Comparison of ENCODE assay signal across 10 mouse cellular contexts in genomic region chrX:101805512-101805911, GRCm38 (mm10). TPM values are rescaled to one million over a fixed set of nuclear protein-coding genes. Genes with fewer than 3 reads are reported as not detected.
DNase-seq lines count a peak whose midpoint lies in the region; ATAC-seq and TF ChIP-seq lines count a peak whose summit lies in the region.
"Had no signal": no experiment of that assay in that cellular context is flagged by ENCODE, and none has a peak within 500 bp of the region (broad histone marks: within the 10 kb centered on the region; RNA-seq: fewer than 3 reads in every experiment).

No protein-coding gene starts in this region.

- ATAC-seq in heart, postnatal 0 days (ENCODE audit: insufficient read depth, low read depth): no peak
- no peak for ATAC-seq in midbrain, embryonic 15.5 days (replicated peaks)

- no peak for TF ChIP-seq EP300 in heart, postnatal 0 days (IDR thresholded peaks at IDR 0.05; ENCODE audit: low read depth)

- no peak overlapping the region for H3K9ac ChIP-seq in heart, postnatal 0 days (replicated peaks; ENCODE audit: low read depth, low read length)
- H3K9ac ChIP-seq in midbrain, embryonic 15.5 days: no peak overlapping the region

- no peaks in the 10 kb centered on the region for H3K4me1 ChIP-seq in heart, postnatal 0 days (ENCODE audit: control insufficient read depth, insufficient read depth)
- H3K4me1 ChIP-seq in midbrain, embryonic 15.5 days: no peaks in the 10 kb centered on the region

- DNase-seq in heart, postnatal 0 days (ENCODE audit: low spot score): peak; percentile 35
- no peak for DNase-seq in heart, postnatal 36 days
- DNase-seq in right cerebral cortex, adult 18-20 months: peak; percentile 11
- DNase-seq in right cerebral cortex, postnatal 36 days (ENCODE audit: low spot score in 2 of 2): no peak
- peak; percentile 17 to 34 for DNase-seq in cerebellum, postnatal 36 days
- DNase-seq in telencephalon, adult 2 months (ENCODE audit: low read depth, low spot score): peak; percentile 22
- no peak for DNase-seq in neural tube, embryonic 10.5 days (ENCODE audit: extremely low spot score, low spot score)
- DNase-seq: thymus, postnatal 14 days had no signal

- TF ChIP-seq CTCF in heart, postnatal 0 days (IDR thresholded peaks at IDR 0.05; ENCODE audit: low read depth): peak; percentile 59

- no peak overlapping the region for H3K4me2 ChIP-seq in heart, postnatal 0 days (ENCODE audit: low read depth, low read length)
- no peak overlapping the region for H3K4me2 ChIP-seq in midbrain, embryonic 15.5 days

- 25% methylated on average over 2 of the region's 2 CpGs for WGBS in heart, postnatal 0 days
- 37% methylated on average over 2 of the region's 2 CpGs for WGBS in midbrain, embryonic 15.5 days

- H3K27ac ChIP-seq in heart, postnatal 0 days (ENCODE audit: low read depth): no peak overlapping the region
- no peak overlapping the region for H3K27ac ChIP-seq in midbrain, embryonic 15.5 days

- no peaks in the 10 kb centered on the region for H3K27me3 ChIP-seq in heart, postnatal 0 days (ENCODE audit: control insufficient read depth, insufficient read depth, low read length)
- peaks cover 7% of the 10 kb centered on the region for H3K27me3 ChIP-seq in midbrain, embryonic 15.5 days (replicated peaks)

- no peak overlapping the region for H3K4me3 ChIP-seq in heart, postnatal 0 days (ENCODE audit: low read depth, low read length)
- no peak overlapping the region for H3K4me3 ChIP-seq in midbrain, embryonic 15.5 days

- no peaks in the 10 kb centered on the region for H3K36me3 ChIP-seq in heart, postnatal 0 days (replicated peaks; ENCODE audit: control insufficient read depth, insufficient read depth, low read length)
- H3K36me3 ChIP-seq in midbrain, embryonic 15.5 days (replicated peaks): no peaks in the 10 kb centered on the region

- no peaks in the 10 kb centered on the region for H3K9me3 ChIP-seq in heart, postnatal 0 days (replicated peaks; ENCODE audit: control insufficient read depth, low read length)
- H3K9me3 ChIP-seq in midbrain, embryonic 15.5 days: no peaks in the 10 kb centered on the region

- intact Hi-C loops in heart, postnatal 36 days (cut with DNase I): loop anchor here (2.0 to 5.0 kb wide), 2 partner anchors 137 to 262 kb away; no protein-coding TSS in a partner anchor

RNA-seq across cellular contexts. Expression of gene 8030474K03Rik, which starts 11.1 kb away (rescaled TPM):
- total RNA-seq in heart, postnatal 0 days (2014; rRNA removed; ENCODE audit: low replicate concordance): not detected in 2 replicates
- 0.12 and 0.19 TPM in 2 replicates for polyA plus RNA-seq in heart, postnatal 0 days (2015; fragmentation: Nextera tagmentation; extraction: Ambion mirVana)
- total RNA-seq in heart, postnatal 36 days (2021): not detected
- polyA plus RNA-seq in midbrain, embryonic 15.5 days (2015; fragmentation: Nextera tagmentation; extraction: Ambion mirVana): not detected in 2 replicates
- total RNA-seq: layer of hippocampus, adult 8-10 months had no signal

RNA-seq across cellular contexts. Expression of gene Gm4779, which starts 11.3 kb away (rescaled TPM):
- total RNA-seq in heart, postnatal 0 days (2014; rRNA removed; ENCODE audit: low replicate concordance): not detected in 2 replicates
- polyA plus RNA-seq in heart, postnatal 0 days (2015; fragmentation: Nextera tagmentation; extraction: Ambion mirVana): 0.27 and 0.41 TPM in 2 replicates
- total RNA-seq in heart, postnatal 36 days (2021): not detected
- 0.08 and 0.10 TPM in 2 replicates for polyA plus RNA-seq in midbrain, embryonic 15.5 days (2015; fragmentation: Nextera tagmentation; extraction: Ambion mirVana)

RNA-seq across cellular contexts. Expression of gene Nhsl2, which starts 43.7 kb away (rescaled TPM):
- total RNA-seq in heart, postnatal 0 days (2014; rRNA removed; ENCODE audit: low replicate concordance): 4.4 and 18.7 TPM in 2 replicates
- 2.7 and 2.9 TPM in 2 replicates for polyA plus RNA-seq in heart, postnatal 0 days (2015; fragmentation: Nextera tagmentation; extraction: Ambion mirVana)
- total RNA-seq in heart, postnatal 36 days (2021): 1 to 10 TPM; 4.5 to 5.2 TPM
- polyA plus RNA-seq in midbrain, embryonic 15.5 days (2015; fragmentation: Nextera tagmentation; extraction: Ambion mirVana): 7.0 and 7.6 TPM in 2 replicates

Comparison
In these comparisons a context has a peak if more than half of its experiments do, and no peak if none do; other contexts are left out.
1. DNase-seq: peak in heart, postnatal 0 days (single experiment), right cerebral cortex, adult 18-20 months (single experiment), cerebellum, postnatal 36 days (2 of 2) and telencephalon, adult 2 months (single experiment); none in heart, postnatal 36 days (0 of 2), right cerebral cortex, postnatal 36 days (0 of 2) and neural tube, embryonic 10.5 days (single experiment).